Mouse (Mus musculus) cerebral cortex, adult 2 months (tissue): ENCODE measurements around the gene Napepld.

Source experiments
- WGBS: fragments of 180-500 bp; shearing (Covaris S2); methylation state at CpG from one replicate; pipeline ENCODE4 v1.1.7; 2018; 5-methylcytosine and 5-hydroxymethylcytosine counted together

The Napepld gene

GRCm38 (mm10) chr5:21703708-21704107 lies 2.5 kb upstream of the Napepld start:
- 67% methylated on average over 3 of the region's 3 CpGs for WGBS

DNA sequence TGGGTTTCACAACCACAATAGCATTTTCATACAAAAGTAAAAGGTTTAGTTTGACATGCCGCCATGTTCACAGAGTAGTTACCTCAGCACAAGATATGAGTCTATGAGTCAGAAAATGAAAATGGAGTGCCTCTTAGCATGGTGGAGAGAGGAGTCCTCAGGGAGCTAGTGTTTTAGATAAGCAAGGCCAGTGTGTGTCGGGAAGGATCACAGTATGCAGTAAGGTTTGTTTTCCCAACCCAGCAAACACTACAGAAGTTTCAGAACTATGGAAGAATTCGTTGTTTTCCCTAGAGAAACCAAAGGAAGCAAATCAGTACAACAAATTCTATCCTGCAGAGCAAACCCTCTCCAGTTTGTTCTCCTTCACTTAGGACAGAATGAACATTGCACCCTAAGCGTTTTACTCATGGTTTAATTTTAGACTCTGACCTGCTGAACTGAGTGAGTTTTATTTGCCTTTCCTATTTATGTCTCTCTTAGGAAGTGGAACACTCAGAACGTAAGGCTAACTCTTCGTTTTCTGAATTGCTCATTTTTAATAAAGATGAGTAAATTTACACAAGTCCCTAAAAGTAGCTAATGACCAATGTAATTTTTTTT lies 1.8 kb upstream of the Napepld start:
- WGBS, result 72% methylated on average over 6 of the region's 6 CpGs

DNA sequence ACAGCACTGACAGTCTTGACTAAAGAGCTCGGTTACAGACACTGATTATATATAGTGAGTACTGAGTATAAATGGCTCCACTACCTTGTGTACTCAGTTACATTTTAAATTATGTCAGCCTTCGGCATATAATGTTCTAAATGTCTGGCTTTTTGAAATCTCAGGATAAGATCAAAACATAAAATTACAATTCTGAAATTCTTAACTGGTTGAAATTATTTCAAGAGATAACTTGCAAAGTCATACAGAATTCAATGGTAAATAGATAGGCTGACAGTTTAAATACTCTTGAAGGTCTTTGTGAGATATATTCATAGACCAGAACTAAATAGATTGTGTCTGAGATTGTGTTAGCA lies 791 bp upstream of the Napepld start:
- 24% methylated on average over 2 of the region's 2 CpGs for WGBS

GRCm38 (mm10) chr5:21700934-21701333 lies 262 bp downstream of the Napepld start:
- WGBS, result 0% methylated on average over 22 of the region's 22 CpGs

- 12% methylated on average over 10 of the region's 10 CpGs for WGBS
Observed at GRCm38 (mm10) chr5:21700272-21700821, 849 bp downstream of the Napepld start.

DNA sequence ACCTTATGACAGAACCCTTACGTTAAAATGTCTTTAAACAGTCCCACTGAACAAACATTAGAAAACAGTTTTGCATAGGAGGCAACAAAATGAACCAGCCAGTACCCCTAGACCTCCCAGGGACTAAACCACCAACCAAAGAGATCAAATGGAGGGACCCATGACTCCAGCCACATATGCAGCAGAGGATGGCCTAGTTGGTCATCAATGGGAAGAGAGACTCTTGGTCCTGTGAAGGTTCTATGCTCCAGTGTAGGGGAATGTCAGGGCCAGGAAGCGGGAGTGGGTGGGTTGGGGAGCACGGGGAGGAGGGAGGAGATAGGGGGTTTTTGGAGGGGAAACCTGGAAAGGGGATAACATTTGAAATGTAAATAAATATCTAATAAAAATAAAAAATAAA lies 1.6 kb downstream of the Napepld start:
- 91% methylated on average over 3 of the region's 3 CpGs for WGBS

GRCm38 (mm10) chr5:21694854-21695490 lies 6.2 kb downstream of the Napepld start:
- WGBS, result 77% methylated on average over 3 of the region's 3 CpGs

GRCm38 (mm10) chr5:21693372-21693870 lies 7.8 kb downstream of the Napepld start:
- WGBS, result 81% methylated on average over 3 of the region's 3 CpGs

GRCm38 (mm10) chr5:21692230-21692629 lies 9.0 kb downstream of the Napepld start:
- 97% methylated on average over 5 of the region's 5 CpGs for WGBS

DNA sequence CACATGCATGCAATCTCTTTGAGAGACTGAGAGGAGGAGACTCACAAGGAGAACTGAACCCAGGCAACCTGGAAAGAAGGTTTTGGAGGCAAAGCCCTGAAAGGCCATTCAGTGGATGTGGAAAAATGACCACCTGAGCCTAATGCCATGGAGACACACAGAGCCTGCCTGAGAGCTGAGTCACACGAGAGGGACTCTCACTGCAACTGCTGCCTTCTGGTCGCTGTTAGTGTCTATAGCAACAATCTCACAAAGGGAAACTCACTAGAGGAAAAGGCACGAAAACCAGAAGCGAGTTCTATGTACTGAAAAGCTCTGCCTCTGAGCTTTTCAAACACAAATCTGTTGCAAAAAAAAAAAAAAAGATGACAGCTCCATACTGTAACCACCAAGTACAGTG lies 14.2 kb downstream of the Napepld start:
- WGBS, result 24% methylated on average over 4 of the region's 4 CpGs

GRCm38 (mm10) chr5:21685001-21685400 lies 16.2 kb downstream of the Napepld start:
- WGBS, result 80% methylated on average over 10 of the region's 10 CpGs

GRCm38 (mm10) chr5:21683811-21684210 lies 17.4 kb downstream of the Napepld start:
- WGBS, result 87% methylated on average over 9 of the region's 9 CpGs

GRCm38 (mm10) chr5:21680940-21681339 lies 20.3 kb downstream of the Napepld start:
- whole genome bisulfite sequencing, result 38% methylated on average over 5 of the region's 5 CpGs

GRCm38 (mm10) chr5:21680029-21680428 lies 21.2 kb downstream of the Napepld start:
- WGBS, result 55% methylated on average over 4 of the region's 4 CpGs

- 89% methylated on average over 9 of the region's 9 CpGs for WGBS
Observed at GRCm38 (mm10) chr5:21678363-21678762, 22.8 kb downstream of the Napepld start.

- 80% methylated on average over 6 of the region's 6 CpGs for WGBS
Observed at GRCm38 (mm10) chr5:21677939-21678338, 23.3 kb downstream of the Napepld start.

DNA sequence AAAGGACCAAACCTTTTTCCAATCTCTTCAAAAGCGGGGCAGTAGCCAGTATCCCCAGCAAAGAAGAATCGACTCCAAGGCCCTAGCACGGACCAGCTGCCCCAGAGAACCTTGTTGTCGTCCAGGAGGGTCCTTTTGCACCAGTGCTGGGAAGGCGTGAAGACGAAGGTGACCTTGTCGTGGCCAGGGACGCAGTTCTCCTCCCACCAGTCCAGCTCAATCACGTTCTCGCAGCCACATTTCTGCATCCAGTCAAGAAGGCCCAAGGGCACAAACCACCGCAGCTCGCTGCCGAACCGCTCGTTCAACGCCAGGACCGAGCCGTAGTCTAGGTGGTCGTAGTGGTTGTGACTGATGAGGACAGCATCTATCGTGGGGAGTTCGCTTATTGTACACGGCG lies 25.7 kb downstream of the Napepld start:
- WGBS, result 97% methylated on average over 23 of the region's 23 CpGs

GRCm38 (mm10) chr5:21675019-21675418 lies 26.2 kb downstream of the Napepld start:
- WGBS, result 90% methylated on average over 12 of the region's 12 CpGs

GRCm38 (mm10) chr5:21673742-21674141 lies 27.5 kb downstream of the Napepld start:
- WGBS, result 70% methylated on average over 9 of the region's 9 CpGs

DNA sequence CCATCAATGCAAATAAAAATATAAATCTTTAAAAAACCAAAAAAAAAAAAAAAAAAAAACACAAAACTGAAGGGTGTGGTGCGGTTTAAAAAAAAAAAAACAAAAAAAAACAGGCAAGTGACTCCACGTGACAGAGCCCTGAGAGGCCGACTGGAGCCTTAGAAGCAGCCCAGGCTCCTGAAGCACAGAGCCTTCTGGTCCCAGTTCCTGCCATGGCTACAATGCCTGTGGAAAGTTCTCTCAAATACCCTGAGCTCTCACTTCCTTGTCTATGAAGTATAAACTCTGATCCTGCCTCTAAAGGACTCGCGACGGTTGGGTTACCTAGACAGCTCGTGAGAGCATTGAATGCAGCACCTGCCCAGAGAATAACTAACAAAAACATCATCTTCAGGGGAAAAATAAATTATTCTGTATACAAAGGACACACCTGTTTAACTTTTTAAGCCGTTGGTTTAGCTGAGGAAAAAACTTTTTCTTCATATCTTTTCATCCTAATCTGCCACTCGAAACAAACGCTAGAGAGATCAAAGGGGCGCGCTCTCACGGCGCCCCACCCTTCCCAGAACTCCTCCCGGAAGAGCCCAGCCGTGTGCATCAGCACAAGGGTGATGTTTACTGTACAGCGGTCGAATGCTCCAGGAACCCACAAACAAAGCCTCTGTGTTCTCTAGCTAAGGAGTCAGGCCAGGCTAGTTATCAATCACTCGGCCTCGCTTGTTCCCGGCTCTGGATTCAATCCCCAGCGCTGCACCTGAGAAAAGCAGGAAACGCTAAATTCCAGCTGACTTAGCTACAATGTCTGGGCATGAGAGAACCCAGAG lies 28.2 kb downstream of the Napepld start:
- 54% methylated on average over 23 of the region's 23 CpGs for WGBS

- WGBS, result 97% methylated on average over 2 of the region's 2 CpGs
Observed at GRCm38 (mm10) chr5:21669307-21669706, 31.9 kb downstream of the Napepld start.
